Mouse (Mus musculus) liver, embryonic 12.5 days (tissue): ENCODE results near the gene Cpa1. TPM values are rescaled to one million over a fixed set of nuclear protein-coding genes. Genes with fewer than 3 reads are reported as not detected.

ENCODE experiments used
- ATAC-seq: fragments of 200-750 bp; cut with Nextera tagmentation; 2 replicates; pipeline ENCODE4 v1.8.0; 2017; ENCODE audit warnings: moderate number of reproducible peaks, mild to moderate bottlenecking, moderate library complexity
- H3K27ac ChIP-seq: fragments of 300-500 bp; sonication (generic); 2 replicates; pipeline ENCODE4 v1.5.1; 2016; ENCODE audit warnings: mild to moderate bottlenecking
- H3K27me3 ChIP-seq: fragments of 300-500 bp; sonication (generic); replicated peaks from 2 replicates; pipeline ENCODE4 v1.6.1; 2016; ENCODE audit warnings: mild to moderate bottlenecking, moderate library complexity
- H3K36me3 ChIP-seq: fragments of 300-500 bp; sonication (generic); 2 replicates; pipeline ENCODE4 v1.6.1; 2016; ENCODE audit warnings: mild to moderate bottlenecking, moderate library complexity
- H3K4me1 ChIP-seq: fragments of 300-500 bp; sonication (generic); 2 replicates; pipeline ENCODE4 v1.6.1; 2016
- H3K4me2 ChIP-seq: fragments of 300-500 bp; sonication (generic); 2 replicates; pipeline ENCODE4 v1.6.1; 2016; ENCODE audit warnings: mild to moderate bottlenecking, moderate library complexity
- H3K4me3 ChIP-seq: fragments of 300-500 bp; sonication (generic); 2 replicates; pipeline ENCODE4 v1.5.1; 2016; ENCODE audit warnings: mild to moderate bottlenecking, moderate library complexity
- H3K9ac ChIP-seq: fragments of 300-500 bp; sonication (generic); 2 replicates; pipeline ENCODE4 v1.6.1; 2016; ENCODE audit warnings: mild to moderate bottlenecking, moderate library complexity
- H3K9me3 ChIP-seq: fragments of 300-500 bp; sonication (generic); replicated peaks from 2 replicates; pipeline ENCODE4 v1.6.1; 2016; ENCODE audit warnings: mild to moderate bottlenecking, moderate library complexity
- WGBS: fragments of 180-500 bp; shearing (Covaris S2); methylation state at CpG from one replicate; pipeline ENCODE4 v1.1.7; 2016; ENCODE audit not compliant: insufficient replicate concordance; 5-methylcytosine and 5-hydroxymethylcytosine counted together
- polyA plus RNA-seq: library from polyadenylated mRNA; unstranded; fragments of >200 nt; fragmentation: Nextera tagmentation; extraction: Ambion mirVana; gene quantifications from 2 replicates; pipeline ENCODE4 v1.2.1, GENCODE M21; 2016

Gene Cpa1
- polyA plus RNA-seq, 1 experiment from 2014 or later = 0.54 TPM

- H3K4me2 ChIP-seq = no peak overlapping the region
- H3K9ac ChIP-seq = no peak overlapping the region
- H3K4me1 ChIP-seq = peaks cover 9% of the 10 kb centered on the region
- no peaks in the 10 kb centered on the region for H3K9me3 ChIP-seq
- H3K4me3 ChIP-seq = no peak overlapping the region
- no peak overlapping the region for H3K27ac ChIP-seq
- WGBS = 66% methylated on average over 6 of the region's 6 CpGs
- H3K36me3 ChIP-seq = no peaks in the 10 kb centered on the region
- ATAC-seq = no peak
- H3K27me3 ChIP-seq = no peaks in the 10 kb centered on the region
Observed at GRCm38 (mm10) chr6:30654402-30654859, 15.4 kb downstream of the Cpa1 start.

GRCm38 (mm10) chr6:30654932-30655331, 15.9 kb downstream of the Cpa1 start:
- H3K4me2 ChIP-seq = no peak overlapping the region
- 84% methylated on average over 3 of the region's 3 CpGs for WGBS
- no peak overlapping the region for H3K27ac ChIP-seq
- no peak overlapping the region for H3K4me3 ChIP-seq
- no peak overlapping the region for H3K9ac ChIP-seq
- peaks cover 9% of the 10 kb centered on the region for H3K4me1 ChIP-seq
- H3K9me3 ChIP-seq = no peaks in the 10 kb centered on the region
- H3K36me3 ChIP-seq = no peaks in the 10 kb centered on the region
- ATAC-seq = no peak
- no peaks in the 10 kb centered on the region for H3K27me3 ChIP-seq

GRCm38 (mm10) chr6:30657279-30657678, 18.3 kb downstream of the Cpa1 start:
- 74% methylated on average over 12 of the region's 12 CpGs for WGBS
- Histone ChIP-seq H3K36me3 (no peaks in the 10 kb centered on the region), H3K4me2 (no peak overlapping the region), H3K9ac (no peak overlapping the region), H3K4me3 (no peak overlapping the region), H3K27me3 (no peaks in the 10 kb centered on the region), H3K27ac (peak overlapping the region; percentile 43; the same call in 1 of the 2 replicates), H3K4me1 (peaks cover 9% of the 10 kb centered on the region), H3K9me3 (no peaks in the 10 kb centered on the region)
- no peak for ATAC-seq

DNA sequence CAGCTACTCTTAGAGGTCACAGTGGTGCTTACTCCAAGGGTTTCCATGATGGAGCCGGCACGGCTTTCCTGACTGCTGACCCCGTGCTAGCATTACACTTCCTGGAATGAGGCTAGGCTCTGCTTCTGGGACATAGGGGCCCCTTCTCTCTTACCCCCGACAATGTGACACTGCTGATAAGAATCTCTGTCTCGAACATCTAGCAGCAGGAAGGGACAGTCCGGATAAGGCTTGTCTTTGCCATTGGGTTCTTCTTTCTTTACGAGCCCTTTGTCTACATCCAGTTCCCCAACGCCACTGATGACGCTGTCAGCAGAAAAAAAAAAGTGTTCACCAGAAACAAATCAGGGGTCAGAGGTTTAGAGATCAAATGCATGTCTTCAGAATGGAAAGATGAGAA, 19.6 kb downstream of the Cpa1 start:
- H3K27ac ChIP-seq = no peak overlapping the region
- H3K9me3 ChIP-seq = no peaks in the 10 kb centered on the region
- H3K4me1 ChIP-seq = peaks cover 9% of the 10 kb centered on the region
- no peak overlapping the region for H3K4me3 ChIP-seq
- 28% methylated on average over 9 of the region's 9 CpGs for WGBS
- no peak for ATAC-seq
- H3K27me3 ChIP-seq = no peaks in the 10 kb centered on the region
- no peak overlapping the region for H3K4me2 ChIP-seq
- no peak overlapping the region for H3K9ac ChIP-seq
- no peaks in the 10 kb centered on the region for H3K36me3 ChIP-seq

GRCm38 (mm10) chr6:30664776-30665175, 25.8 kb downstream of the Cpa1 start:
- Histone ChIP-seq H3K27ac (no peak overlapping the region), H3K36me3 (no peaks in the 10 kb centered on the region), H3K9me3 (no peaks in the 10 kb centered on the region), H3K27me3 (no peaks in the 10 kb centered on the region), H3K4me3 (no peak overlapping the region), H3K4me2 (no peak overlapping the region), H3K9ac (no peak overlapping the region), H3K4me1 (0 out of 2 replicates have a peak, but pooled peaks cover 4% of the 10 kb centered on the region)
- 54% methylated on average over 6 of the region's 6 CpGs for WGBS
- ATAC-seq = no peak

DNA sequence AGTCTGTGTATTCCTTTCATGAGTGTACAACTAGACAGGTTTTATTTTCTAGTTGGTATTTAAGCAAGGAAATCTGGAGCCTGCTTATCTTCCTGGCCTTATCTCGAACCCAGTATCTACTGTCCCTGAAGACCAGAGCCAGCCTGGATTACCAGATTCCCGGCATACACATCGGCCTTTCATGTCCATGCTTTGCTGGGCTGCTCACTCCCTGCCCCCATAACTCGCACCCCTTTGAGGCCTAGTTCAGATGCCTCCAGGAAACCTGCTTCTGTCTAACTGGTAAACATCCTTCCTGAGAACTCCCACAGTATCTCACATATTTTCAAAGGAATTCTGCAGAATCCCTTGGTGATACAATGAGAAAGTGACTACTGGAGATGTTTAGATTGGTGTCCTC, 26.3 kb downstream of the Cpa1 start:
- ATAC-seq = no peak
- Histone ChIP-seq H3K4me1 (0 out of 2 replicates have a peak, but pooled peaks cover 4% of the 10 kb centered on the region), H3K9me3 (no peaks in the 10 kb centered on the region), H3K36me3 (no peaks in the 10 kb centered on the region), H3K4me2 (no peak overlapping the region), H3K27me3 (no peaks in the 10 kb centered on the region), H3K4me3 (no peak overlapping the region), H3K27ac (no peak overlapping the region), H3K9ac (no peak overlapping the region)
- 41% methylated on average over 4 of the region's 4 CpGs for WGBS

DNA sequence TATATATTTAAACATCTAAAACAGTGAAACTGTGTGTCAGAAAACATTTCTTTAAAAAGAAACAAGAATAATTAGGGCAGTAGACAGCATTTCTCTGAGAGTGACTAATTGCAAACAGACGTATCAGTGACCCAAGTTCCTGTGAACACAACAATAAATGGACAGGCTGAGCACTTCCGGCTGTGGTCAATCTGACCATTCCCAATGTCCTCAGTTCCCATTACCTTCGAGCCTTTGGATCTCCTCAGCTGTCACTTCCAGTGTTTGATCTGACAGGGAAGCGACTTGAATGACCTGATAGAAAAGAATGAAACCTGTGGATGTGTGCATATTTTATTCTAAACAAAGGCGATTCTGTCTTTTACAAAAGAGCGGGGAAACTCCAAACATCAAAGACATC, 27.0 kb downstream of the Cpa1 start:
- ATAC-seq = no peak
- Histone ChIP-seq H3K4me2 (no peak overlapping the region), H3K9me3 (no peaks in the 10 kb centered on the region), H3K9ac (no peak overlapping the region), H3K36me3 (no peaks in the 10 kb centered on the region), H3K4me1 (0 out of 2 replicates have a peak, but pooled peaks cover 4% of the 10 kb centered on the region), H3K27ac (no peak overlapping the region), H3K4me3 (no peak overlapping the region), H3K27me3 (no peaks in the 10 kb centered on the region)
- WGBS = 58% methylated on average over 6 of the region's 6 CpGs

GRCm38 (mm10) chr6:30667585-30667984, 28.6 kb downstream of the Cpa1 start:
- no peak for ATAC-seq
- H3K9me3 ChIP-seq = no peaks in the 10 kb centered on the region
- H3K9ac ChIP-seq = no peak overlapping the region
- H3K4me2 ChIP-seq = no peak overlapping the region
- H3K4me3 ChIP-seq = no peak overlapping the region
- 67% methylated on average over 5 of the region's 5 CpGs for WGBS
- peaks cover 8% of the 10 kb centered on the region; the same call in 1 of the 2 replicates for H3K4me1 ChIP-seq
- H3K27me3 ChIP-seq = no peaks in the 10 kb centered on the region
- H3K27ac ChIP-seq = no peak overlapping the region
- H3K36me3 ChIP-seq = no peaks in the 10 kb centered on the region

- Histone ChIP-seq H3K27me3 (no peaks in the 10 kb centered on the region), H3K9me3 (no peaks in the 10 kb centered on the region), H3K36me3 (no peaks in the 10 kb centered on the region), H3K4me1 (peaks cover 42% of the 10 kb centered on the region), H3K4me3 (no peak overlapping the region), H3K9ac (no peak overlapping the region), H3K27ac (no peak overlapping the region), H3K4me2 (no peak overlapping the region)
- ATAC-seq = no peak
- 69% methylated on average over 5 of the region's 5 CpGs for WGBS
Observed at GRCm38 (mm10) chr6:30671696-30672095, 32.7 kb downstream of the Cpa1 start.

DNA sequence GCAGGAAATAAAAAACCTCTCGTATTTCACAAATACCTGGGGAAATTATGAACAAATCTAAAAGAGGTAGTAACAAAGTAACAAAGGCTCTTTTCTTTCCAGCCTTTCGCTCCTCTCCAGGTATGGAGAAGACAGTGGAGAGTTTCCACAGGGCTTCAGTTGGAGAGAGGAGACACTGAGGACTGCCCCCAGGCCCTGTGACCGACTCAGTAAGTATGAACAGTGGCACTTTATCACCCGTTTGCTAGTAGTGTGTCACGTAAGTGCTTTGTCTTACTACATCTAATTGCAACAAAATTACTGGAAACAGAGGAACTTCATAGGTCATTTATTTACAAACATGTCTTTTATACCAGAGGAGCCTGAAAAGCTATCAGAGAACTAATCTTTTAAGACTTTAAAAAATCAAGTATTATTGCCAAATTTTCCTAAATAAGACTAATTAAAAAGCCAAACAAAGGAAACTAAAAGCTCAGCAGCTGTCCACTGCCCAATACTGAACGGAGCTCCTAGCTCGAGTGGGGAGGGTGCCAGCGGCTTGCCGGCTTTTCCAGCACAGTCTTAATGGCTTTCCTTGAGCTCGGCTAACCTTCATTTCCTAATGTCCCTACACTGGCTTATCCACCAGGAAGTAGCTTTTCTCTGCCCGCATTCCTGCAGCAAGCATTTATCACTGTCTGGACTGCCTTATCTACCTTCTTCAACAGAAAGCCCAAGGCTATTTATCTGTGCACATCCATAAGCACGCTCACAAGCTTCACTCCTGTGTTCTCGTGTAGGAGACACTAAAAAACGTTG, 34.9 kb downstream of the Cpa1 start:
- H3K9me3 ChIP-seq = no peaks in the 10 kb centered on the region
- peak overlapping the region; percentile 50 for H3K4me2 ChIP-seq
- peak; percentile 37; the same call in 1 of the 2 replicates for ATAC-seq
- no peaks in the 10 kb centered on the region for H3K27me3 ChIP-seq
- H3K36me3 ChIP-seq = no peaks in the 10 kb centered on the region
- 0 out of 2 replicates have a peak overlapping the region, but pooled peaks have one; percentile 1 for H3K4me3 ChIP-seq
- no peak overlapping the region for H3K9ac ChIP-seq
- H3K27ac ChIP-seq = peak overlapping the region; percentile 33; the same call in 1 of the 2 replicates
- peaks cover 44% of the 10 kb centered on the region for H3K4me1 ChIP-seq
- WGBS = 16% methylated on average over 14 of the region's 14 CpGs

DNA sequence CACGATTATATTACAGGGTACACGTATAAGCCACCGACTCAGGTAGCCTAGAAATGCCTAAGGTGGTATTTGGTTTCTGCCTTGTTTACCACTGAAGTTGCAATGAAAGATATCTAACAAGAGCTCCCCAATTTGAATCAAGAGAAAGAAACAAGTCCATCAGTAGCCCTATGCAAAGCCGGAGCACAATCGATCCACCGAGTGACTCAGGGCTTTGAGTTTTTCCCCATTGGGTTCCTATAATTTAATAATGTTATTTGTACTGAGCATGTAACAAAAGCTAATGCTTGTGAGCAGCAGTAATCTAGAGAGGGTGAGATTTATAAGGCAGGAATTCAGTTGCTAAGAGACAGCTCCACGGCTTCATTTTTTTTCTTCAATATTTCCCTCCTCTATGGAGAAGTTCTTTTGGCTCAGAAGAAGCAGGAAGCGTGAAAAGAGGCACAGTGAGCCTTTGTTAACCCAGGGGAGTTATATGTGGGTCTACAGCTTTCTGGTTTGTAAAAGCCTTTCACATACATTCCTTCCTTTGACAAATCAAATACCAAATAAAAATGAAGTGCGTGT, 35.8 kb downstream of the Cpa1 start:
- Histone ChIP-seq H3K4me1 (peaks cover 44% of the 10 kb centered on the region), H3K4me3 (no peak overlapping the region), H3K4me2 (peak overlapping the region; percentile 50), H3K36me3 (no peaks in the 10 kb centered on the region), H3K9me3 (no peaks in the 10 kb centered on the region), H3K27ac (peak overlapping the region; percentile 50), H3K9ac (no peak overlapping the region), H3K27me3 (no peaks in the 10 kb centered on the region)
- no peak for ATAC-seq
- WGBS = 67% methylated on average over 9 of the region's 9 CpGs

- Histone ChIP-seq H3K27me3 (no peaks in the 10 kb centered on the region), H3K27ac (peak overlapping the region; percentile 50), H3K36me3 (no peaks in the 10 kb centered on the region), H3K4me2 (no peak overlapping the region), H3K9me3 (no peaks in the 10 kb centered on the region), H3K4me1 (peaks cover 44% of the 10 kb centered on the region), H3K9ac (no peak overlapping the region), H3K4me3 (no peak overlapping the region)
- no peak for ATAC-seq
- 53% methylated on average over 11 of the region's 11 CpGs for WGBS
Observed at GRCm38 (mm10) chr6:30675281-30675771, 36.3 kb downstream of the Cpa1 start.
